Mouse (Mus musculus) liver, adult 2 months (tissue): ENCODE results near the gene Map3k5.

Experiments
- CTCF ChIP-seq: fragments of 200-500 bp; IDR thresholded peaks from 2 replicates; pipeline ENCODE4 v1.5.1; 2011; ENCODE audit warnings: low read depth, low read length, control low read depth
- POLR2A ChIP-seq: fragments of 200-500 bp; IDR thresholded peaks from 2 replicates; pipeline ENCODE4 v1.6.1; 2011; ENCODE audit warnings: low read length, control low read depth; ENCODE audit not compliant: insufficient read depth; ENCODE audit errors: extremely low read depth

GRCm38 (mm10) chr10:20158756-20159155 is 224.5 kb downstream of the Map3k5 start:
- no peak for TF ChIP-seq CTCF
- TF ChIP-seq POLR2A, result no peak
